Mouse (Mus musculus): ENCODE measurements around the gene Bach1. TPM values are rescaled to one million over a fixed set of nuclear protein-coding genes. Genes with fewer than 3 reads are reported as not detected.

The Bach1 gene
- polyA plus RNA-seq, 1 experiment from 2014 or later, result 14.4 TPM

DNA sequence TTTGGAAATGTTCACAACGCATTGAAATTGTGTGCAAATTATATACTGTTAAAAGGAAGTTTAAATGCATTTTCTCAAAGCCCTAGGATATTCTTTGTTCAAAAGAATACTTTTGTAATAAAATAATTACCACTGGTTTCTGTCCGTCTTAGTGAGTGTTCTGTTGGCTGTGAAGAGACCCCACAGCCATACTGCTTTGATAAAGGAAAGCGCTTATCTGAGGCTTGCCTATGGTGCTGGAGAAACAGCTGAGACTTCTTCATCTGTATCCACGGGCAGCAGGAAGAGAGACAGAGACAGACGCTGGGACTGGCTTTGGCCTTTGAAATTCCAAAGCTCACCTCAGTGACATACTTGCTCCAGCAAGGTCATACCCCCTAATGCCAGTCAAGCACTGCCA is 5.5 kb downstream of the Bach1 start:
- H3K27ac ChIP-seq (replicated peaks), result no peak overlapping the region
- no peak for DNase-seq (ENCODE audit: low spot score)
- H3K9me3 ChIP-seq, result no peaks in the 10 kb centered on the region
- no peak overlapping the region for H3K4me3 ChIP-seq
- peaks cover 67% of the 10 kb centered on the region for H3K4me1 ChIP-seq
- no peaks in the 10 kb centered on the region for H3K36me3 ChIP-seq (replicated peaks)
- H3K27me3 ChIP-seq (replicated peaks; ENCODE audit: low read depth, poor library complexity, severe bottlenecking), result no peaks in the 10 kb centered on the region
- WGBS, result 56% methylated on average over 5 of the region's 5 CpGs

DNA sequence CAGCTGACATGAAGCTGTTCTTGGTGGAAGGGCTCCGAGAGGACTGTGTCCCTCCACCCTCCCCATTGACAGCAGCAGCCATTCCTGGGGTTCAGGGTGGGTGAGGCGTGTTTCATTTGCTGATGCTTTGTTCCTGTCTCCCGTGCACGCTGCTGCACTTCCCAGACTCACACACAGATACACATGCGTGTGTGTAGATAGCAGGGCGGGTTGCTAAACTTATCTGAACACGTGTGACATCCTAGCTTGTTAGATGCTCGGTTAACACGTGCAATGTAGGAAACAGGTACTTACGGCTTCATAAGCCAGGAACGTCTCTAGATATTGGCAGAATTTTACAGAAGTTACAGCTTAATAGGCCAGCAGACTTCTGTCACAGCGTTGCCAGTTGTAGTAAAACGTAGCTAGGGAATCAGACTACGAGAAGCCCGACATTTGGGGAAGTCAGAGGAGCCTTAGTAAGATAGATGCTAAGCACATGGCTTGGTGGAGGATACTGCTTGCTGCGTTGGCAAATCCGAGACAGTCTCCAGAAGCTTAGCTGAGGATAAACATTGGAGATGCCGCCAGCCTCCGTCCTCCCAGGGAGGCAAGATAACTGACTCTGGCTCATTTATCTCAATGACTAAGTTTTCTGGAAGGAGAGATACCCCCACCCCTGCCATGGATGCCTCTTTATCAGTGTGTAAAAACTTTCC is 7.3 kb downstream of the Bach1 start:
- Histone ChIP-seq H3K27ac (replicated peaks) (no peak overlapping the region), H3K27me3 (replicated peaks; ENCODE audit: low read depth, poor library complexity, severe bottlenecking) (no peaks in the 10 kb centered on the region), H3K9me3 (no peaks in the 10 kb centered on the region), H3K4me3 (no peak overlapping the region), H3K4me1 (peaks cover 61% of the 10 kb centered on the region), H3K36me3 (replicated peaks) (no peaks in the 10 kb centered on the region)
- 73% methylated on average over 19 of the region's 19 CpGs for WGBS
- no peak for DNase-seq (ENCODE audit: low spot score)

DNA sequence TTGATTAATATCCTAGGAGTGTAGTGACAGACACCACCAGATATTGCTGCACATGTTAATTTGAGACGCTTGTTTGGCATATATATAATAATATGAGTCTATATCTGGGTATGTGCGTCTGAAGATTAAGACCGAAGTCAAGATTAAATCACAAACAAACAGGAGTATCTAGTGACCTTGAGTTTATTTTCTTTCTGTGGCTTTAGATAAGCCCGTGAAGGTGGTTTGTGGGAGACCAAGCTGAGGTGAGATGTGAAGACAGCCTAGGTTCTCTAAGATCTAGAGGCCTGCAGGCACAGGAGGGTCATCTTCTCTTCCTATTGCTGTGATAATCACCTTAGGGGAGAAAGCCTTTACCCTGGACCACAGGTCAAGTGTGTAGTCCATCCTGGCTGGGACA is 8.6 kb downstream of the Bach1 start:
- peaks cover 57% of the 10 kb centered on the region for H3K4me1 ChIP-seq
- DNase-seq (ENCODE audit: low spot score), result no peak
- no peak overlapping the region for H3K27ac ChIP-seq (replicated peaks)
- H3K9me3 ChIP-seq, result no peaks in the 10 kb centered on the region
- WGBS, result 87% methylated on average over 4 of the region's 4 CpGs
- H3K36me3 ChIP-seq (replicated peaks), result no peaks in the 10 kb centered on the region
- no peaks in the 10 kb centered on the region for H3K27me3 ChIP-seq (replicated peaks; ENCODE audit: low read depth, poor library complexity, severe bottlenecking)
- no peak overlapping the region for H3K4me3 ChIP-seq

DNA sequence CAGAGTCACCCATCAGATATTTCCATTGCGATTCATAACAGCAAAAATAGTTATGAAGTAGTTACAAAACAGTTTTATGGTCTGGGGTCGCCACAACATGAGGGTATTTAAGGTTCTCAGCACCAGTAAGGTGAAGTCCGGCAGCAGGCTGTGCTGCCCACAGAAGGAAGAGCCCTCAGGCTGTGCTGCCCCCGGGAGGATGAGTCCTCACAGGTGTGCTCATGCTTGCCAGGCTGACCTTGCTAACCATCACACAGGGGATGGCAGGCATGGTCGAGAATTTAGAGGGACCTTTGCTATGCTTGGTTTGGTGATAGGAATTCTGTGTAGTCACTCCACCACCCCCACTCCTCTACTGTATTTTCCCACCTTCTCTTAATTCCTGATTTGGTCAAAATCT is 9.8 kb downstream of the Bach1 start:
- Histone ChIP-seq H3K27ac (replicated peaks) (no peak overlapping the region), H3K4me3 (no peak overlapping the region), H3K27me3 (replicated peaks; ENCODE audit: low read depth, poor library complexity, severe bottlenecking) (no peaks in the 10 kb centered on the region), H3K9me3 (no peaks in the 10 kb centered on the region), H3K36me3 (replicated peaks) (0 out of 2 replicates have a peak, but pooled peaks cover 3% of the 10 kb centered on the region), H3K4me1 (peaks cover 56% of the 10 kb centered on the region)
- 82% methylated on average over 5 of the region's 5 CpGs for WGBS
- DNase-seq (ENCODE audit: low spot score), result no peak

DNA sequence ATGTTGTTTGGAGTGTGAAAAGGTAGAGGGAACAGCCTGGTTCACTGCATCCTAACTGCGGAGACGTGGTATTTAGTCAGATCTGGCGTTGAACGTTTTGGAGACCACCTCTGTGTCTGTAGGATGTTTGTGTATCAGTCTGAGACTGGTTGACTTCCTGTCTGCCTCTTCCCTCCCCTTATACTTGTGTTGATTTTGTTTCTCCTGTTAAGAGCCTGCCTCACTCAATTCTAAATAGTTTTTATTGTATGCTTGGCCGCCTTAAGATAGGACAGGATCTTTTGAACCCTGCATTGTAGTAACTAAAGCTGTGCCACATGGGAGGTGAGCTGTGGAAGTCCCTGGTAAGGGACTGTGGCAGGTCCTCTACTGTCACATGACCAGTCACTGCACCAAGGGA is 10.4 kb downstream of the Bach1 start:
- Histone ChIP-seq H3K27ac (replicated peaks) (no peak overlapping the region), H3K4me3 (no peak overlapping the region), H3K36me3 (replicated peaks) (0 out of 2 replicates have a peak, but pooled peaks cover 3% of the 10 kb centered on the region), H3K9me3 (no peaks in the 10 kb centered on the region), H3K27me3 (replicated peaks; ENCODE audit: low read depth, poor library complexity, severe bottlenecking) (no peaks in the 10 kb centered on the region), H3K4me1 (peaks cover 52% of the 10 kb centered on the region)
- 70% methylated on average over 5 of the region's 5 CpGs for WGBS
- DNase-seq (ENCODE audit: low spot score), result no peak

DNA sequence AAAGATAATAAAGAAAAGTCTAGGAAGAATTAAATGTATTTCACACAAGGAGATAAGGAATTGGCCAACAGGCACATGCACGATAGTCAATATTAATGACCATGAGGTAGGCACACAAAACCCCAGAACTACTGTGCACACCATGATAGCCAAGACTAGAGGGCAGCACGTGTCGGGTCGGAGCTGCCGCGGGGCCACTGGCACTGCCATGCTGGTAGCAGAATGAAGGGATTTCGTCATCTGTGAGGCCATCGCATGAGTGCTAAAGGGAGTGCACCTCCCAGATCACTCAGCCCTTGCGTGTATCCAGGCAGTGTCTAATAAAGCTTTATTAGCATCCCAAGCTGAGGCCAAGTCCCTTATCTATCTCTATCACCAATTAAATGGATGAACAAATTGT is 11.2 kb downstream of the Bach1 start:
- H3K27ac ChIP-seq (replicated peaks), result no peak overlapping the region
- H3K4me3 ChIP-seq, result no peak overlapping the region
- peaks cover 45% of the 10 kb centered on the region for H3K4me1 ChIP-seq
- no peaks in the 10 kb centered on the region for H3K9me3 ChIP-seq
- DNase-seq (ENCODE audit: low spot score), result no peak
- 97% methylated on average over 9 of the region's 9 CpGs for WGBS
- peaks cover 4% of the 10 kb centered on the region; the same call in 1 of the 2 replicates for H3K36me3 ChIP-seq (replicated peaks)
- no peaks in the 10 kb centered on the region for H3K27me3 ChIP-seq (replicated peaks; ENCODE audit: low read depth, poor library complexity, severe bottlenecking)

DNA sequence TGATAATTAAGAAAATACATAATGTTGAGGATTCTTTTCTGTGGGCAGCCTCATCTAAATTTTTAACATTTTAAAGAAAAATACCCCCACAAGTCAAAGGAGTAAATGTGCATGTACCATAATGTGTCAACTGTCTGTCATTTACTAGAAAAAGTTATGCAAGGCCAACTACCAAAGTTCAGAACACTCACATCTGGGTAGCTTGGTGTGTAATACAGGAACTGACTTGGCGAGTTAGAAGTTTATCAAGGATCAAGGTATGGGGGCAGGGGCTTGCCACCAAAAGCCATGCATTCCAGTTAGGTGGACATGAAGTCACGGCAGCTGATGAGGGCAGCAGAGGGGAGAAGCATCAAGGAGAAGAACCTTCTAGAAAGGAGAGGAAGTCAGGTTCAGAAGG is 13.2 kb downstream of the Bach1 start:
- Histone ChIP-seq H3K9me3 (no peaks in the 10 kb centered on the region), H3K36me3 (replicated peaks) (peaks cover 20% of the 10 kb centered on the region; the same call in 1 of the 2 replicates), H3K4me3 (no peak overlapping the region), H3K27ac (replicated peaks) (no peak overlapping the region), H3K27me3 (replicated peaks; ENCODE audit: low read depth, poor library complexity, severe bottlenecking) (no peaks in the 10 kb centered on the region), H3K4me1 (peaks cover 43% of the 10 kb centered on the region)
- WGBS, result 92% methylated on average over 2 of the region's 2 CpGs
- DNase-seq (ENCODE audit: low spot score), result no peak

- WGBS, result 82% methylated on average over 18 of the region's 18 CpGs
- Histone ChIP-seq H3K27me3 (replicated peaks; ENCODE audit: low read depth, poor library complexity, severe bottlenecking) (no peaks in the 10 kb centered on the region), H3K4me1 (peaks cover 36% of the 10 kb centered on the region), H3K9me3 (no peaks in the 10 kb centered on the region), H3K4me3 (no peak overlapping the region), H3K36me3 (replicated peaks) (peaks cover 23% of the 10 kb centered on the region; the same call in 1 of the 2 replicates), H3K27ac (replicated peaks) (no peak overlapping the region)
- no peak for DNase-seq (ENCODE audit: low spot score)
These were observed 14.4 kb downstream of the Bach1 start for GRCm38 (mm10) chr16:87712986-87713693.

- no peaks in the 10 kb centered on the region for H3K27me3 ChIP-seq (replicated peaks; ENCODE audit: low read depth, poor library complexity, severe bottlenecking)
- 93% methylated on average over 9 of the region's 9 CpGs for WGBS
- H3K4me1 ChIP-seq, result peaks cover 30% of the 10 kb centered on the region
- no peaks in the 10 kb centered on the region for H3K9me3 ChIP-seq
- H3K36me3 ChIP-seq (replicated peaks), result peaks cover 30% of the 10 kb centered on the region
- H3K27ac ChIP-seq (replicated peaks), result no peak overlapping the region
- no peak for DNase-seq (ENCODE audit: low spot score)
- no peak overlapping the region for H3K4me3 ChIP-seq
These were observed 15.8 kb downstream of the Bach1 start for GRCm38 (mm10) chr16:87714550-87714949.

- Histone ChIP-seq H3K27ac (replicated peaks) (no peak overlapping the region), H3K36me3 (replicated peaks) (peaks cover 37% of the 10 kb centered on the region), H3K4me3 (no peak overlapping the region), H3K27me3 (replicated peaks; ENCODE audit: low read depth, poor library complexity, severe bottlenecking) (no peaks in the 10 kb centered on the region), H3K4me1 (peaks cover 30% of the 10 kb centered on the region), H3K9me3 (no peaks in the 10 kb centered on the region)
- 91% methylated on average over 16 of the region's 16 CpGs for WGBS
- no peak for DNase-seq (ENCODE audit: low spot score)
These were observed 16.5 kb downstream of the Bach1 start for GRCm38 (mm10) chr16:87715221-87715620.

GRCm38 (mm10) chr16:87716269-87716668 is 17.5 kb downstream of the Bach1 start:
- Histone ChIP-seq H3K27ac (replicated peaks) (no peak overlapping the region), H3K36me3 (replicated peaks) (peaks cover 48% of the 10 kb centered on the region), H3K4me3 (no peak overlapping the region), H3K9me3 (no peaks in the 10 kb centered on the region), H3K4me1 (peaks cover 25% of the 10 kb centered on the region), H3K27me3 (replicated peaks; ENCODE audit: low read depth, poor library complexity, severe bottlenecking) (no peaks in the 10 kb centered on the region)
- DNase-seq (ENCODE audit: low spot score), result no peak
- 58% methylated on average over 11 of the region's 11 CpGs for WGBS

DNA sequence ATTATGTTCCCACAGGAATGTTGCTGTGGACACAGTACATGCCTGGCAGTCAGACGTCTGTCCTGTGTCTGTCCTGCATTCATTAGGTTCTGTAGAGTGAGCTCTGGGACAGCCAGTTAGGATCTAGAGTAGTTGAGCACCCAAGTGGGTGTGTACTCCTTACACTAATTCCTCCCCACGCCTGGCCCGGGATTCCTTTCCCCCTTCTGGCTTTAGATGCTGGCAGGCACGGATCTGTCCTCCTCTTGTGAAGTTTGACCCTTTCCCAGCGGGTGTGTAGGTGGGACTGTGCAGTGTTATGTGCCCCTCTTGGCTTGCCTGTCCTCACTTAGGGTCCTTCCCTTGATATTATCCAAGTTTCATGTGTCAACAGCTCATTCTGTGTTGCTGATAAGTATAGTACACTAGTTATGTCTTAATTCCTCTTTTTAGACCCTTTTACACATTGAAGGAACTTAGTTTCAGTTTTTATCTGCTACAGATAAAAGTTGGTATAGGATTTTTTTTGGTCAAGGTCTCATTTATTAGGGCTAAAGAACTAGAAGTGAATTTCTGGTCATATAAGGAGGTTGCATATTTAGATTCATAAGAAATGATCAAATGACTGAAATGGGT is 18.4 kb downstream of the Bach1 start:
- no peaks in the 10 kb centered on the region for H3K27me3 ChIP-seq (replicated peaks; ENCODE audit: low read depth, poor library complexity, severe bottlenecking)
- no peak overlapping the region for H3K27ac ChIP-seq (replicated peaks)
- no peaks in the 10 kb centered on the region for H3K9me3 ChIP-seq
- H3K4me1 ChIP-seq, result peaks cover 25% of the 10 kb centered on the region
- H3K4me3 ChIP-seq, result no peak overlapping the region
- DNase-seq (ENCODE audit: low spot score), result no peak
- H3K36me3 ChIP-seq (replicated peaks), result peaks cover 54% of the 10 kb centered on the region
- WGBS, result 77% methylated on average over 5 of the region's 5 CpGs

DNA sequence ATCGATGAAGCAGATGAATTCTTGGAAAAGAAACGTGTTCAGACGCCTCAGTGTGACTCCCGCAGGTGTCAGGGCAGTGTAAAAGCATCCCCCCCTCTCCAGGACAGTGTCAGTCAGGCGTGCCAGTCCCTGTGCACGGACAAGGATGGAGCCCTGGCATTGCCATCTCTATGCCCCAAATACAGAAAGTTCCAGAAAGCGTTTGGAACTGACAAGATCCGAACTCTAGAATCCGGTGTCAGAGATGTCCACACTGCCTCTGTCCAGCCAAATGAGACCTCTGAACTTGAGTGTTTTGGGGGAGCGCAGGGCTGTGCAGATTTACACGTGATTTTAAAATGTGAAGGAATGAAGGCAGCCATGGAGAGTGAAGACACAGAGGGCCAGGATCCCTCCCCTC is 20.3 kb downstream of the Bach1 start:
- peaks cover 70% of the 10 kb centered on the region for H3K36me3 ChIP-seq (replicated peaks)
- 94% methylated on average over 11 of the region's 11 CpGs for WGBS

More for the DNA sequence above, 20.3 kb downstream of the Bach1 start:
- Histone ChIP-seq H3K27ac (replicated peaks) (no peak overlapping the region), H3K27me3 (replicated peaks; ENCODE audit: low read depth, poor library complexity, severe bottlenecking) (no peaks in the 10 kb centered on the region), H3K4me3 (no peak overlapping the region), H3K4me1 (peaks cover 14% of the 10 kb centered on the region), H3K9me3 (no peaks in the 10 kb centered on the region)
- no peak for DNase-seq (ENCODE audit: low spot score)

All from embryonic facial prominence, embryonic 10.5 days (tissue).